Mouse (Mus musculus) heart, adult 2 months (tissue): ENCODE measurements around the gene Gm973.

Experiments used
- CTCF ChIP-seq: fragments of 200-600 bp; IDR thresholded peaks from 2 replicates; pipeline ENCODE4 v1.8.1; 2022; ENCODE audit warnings: antibody characterized with exemption, mild to moderate bottlenecking, moderate library complexity
- EP300 ChIP-seq: fragments of 200-500 bp; IDR thresholded peaks from 2 replicates; pipeline ENCODE4 v1.6.1; 2011; ENCODE audit warnings: low read depth, low read length, control low read depth; ENCODE audit not compliant: insufficient read depth
- POLR2A ChIP-seq: fragments of 200-500 bp; IDR thresholded peaks from 2 replicates; pipeline ENCODE4 v1.6.1; 2011; ENCODE audit warnings: mild to moderate bottlenecking, low read depth, low read length, control low read depth; ENCODE audit not compliant: insufficient read depth

- TF ChIP-seq POLR2A (no peak), CTCF (no peak), EP300 (no peak)
Measured at GRCm38 (mm10) chr1:59565804-59566203, 49.7 kb downstream of the Gm973 start.
